Mouse (Mus musculus) left cerebral cortex, postnatal 10 days (tissue): Measurements from ENCODE around the gene Abcg2. TPM values are rescaled to one million over a fixed set of nuclear protein-coding genes. Genes with fewer than 3 reads are reported as not detected.
A peak's percentile ranks its signal among the peaks of the same experiment; 100 is the strongest.
"Not testable (repeated sequence)": the region's sequence is repeated elsewhere in the genome, so short reads cannot be mapped to it uniquely, and the experiment has no call there.

Experiments
- DNase-seq, 2 experiments: peaks; one replicate each; pipeline ENCODE4 v3.0.0; 2021 to 2022; ENCODE audit warnings: low spot score in 2 of 2, mixed read lengths in 1 of 2; ENCODE audit errors: extremely low spot score in 1 of 2
- intact Hi-C: fragments of 180-260 bp; cut with DNase I; formaldehyde crosslinking; loops from one replicate; pipeline ENCODE4 v1.15.1; 2025
- total RNA-seq, 2 experiments: library from RNA; stranded (reverse); gene quantifications; 2 replicates each; pipeline ENCODE4 v1.2.3; 2021

The Abcg2 gene
- 10 to 100 TPM; 27.0 to 28.6 TPM for total RNA-seq

DNA sequence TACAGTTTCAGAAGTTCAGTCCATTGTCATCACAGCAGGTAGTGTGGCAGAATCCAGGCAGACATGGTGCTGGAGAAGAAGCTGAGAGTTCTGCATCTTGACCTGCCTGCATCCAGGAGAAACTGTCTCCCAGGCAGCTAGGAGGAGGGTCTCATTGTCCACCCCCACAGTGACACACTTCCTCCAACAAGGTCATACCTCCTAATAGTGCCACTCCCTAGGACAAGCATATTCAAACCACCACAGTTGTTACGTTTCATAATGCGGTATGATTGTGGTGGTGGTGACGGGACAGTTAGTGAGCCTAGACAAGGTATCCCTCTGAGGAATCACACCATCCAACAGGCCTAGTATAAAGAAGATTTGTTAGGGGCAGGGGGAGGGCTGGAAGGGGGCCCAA is at the start of gene Abcg2:
Gene Abcg2 (plus strand): TSS at position 301 of the 400 bp plus-strand sequence.
- DNase-seq, intact Hi-C loops: not testable (repeated sequence)

DNA sequence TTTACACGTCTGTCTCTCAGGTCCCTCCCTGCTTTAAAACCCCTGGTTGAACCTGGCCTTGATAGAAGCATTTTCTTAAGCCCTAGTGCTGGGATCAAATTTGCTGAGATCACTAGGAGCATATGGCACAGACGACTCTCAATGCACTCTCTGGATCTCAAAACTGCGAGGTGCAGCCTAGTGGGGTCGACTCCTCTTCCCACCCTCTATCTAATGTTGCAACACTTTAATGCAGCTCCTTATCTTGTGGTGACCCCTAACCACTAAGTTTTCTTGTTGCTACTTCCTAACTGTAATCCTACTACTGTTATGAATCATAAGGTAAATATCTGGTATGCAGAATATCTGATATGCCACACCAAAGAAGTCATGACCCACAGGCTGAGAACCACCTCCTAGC is 44.1 kb upstream of the Abcg2 start:
- DNase-seq, intact Hi-C loops: not testable (repeated sequence)

DNA sequence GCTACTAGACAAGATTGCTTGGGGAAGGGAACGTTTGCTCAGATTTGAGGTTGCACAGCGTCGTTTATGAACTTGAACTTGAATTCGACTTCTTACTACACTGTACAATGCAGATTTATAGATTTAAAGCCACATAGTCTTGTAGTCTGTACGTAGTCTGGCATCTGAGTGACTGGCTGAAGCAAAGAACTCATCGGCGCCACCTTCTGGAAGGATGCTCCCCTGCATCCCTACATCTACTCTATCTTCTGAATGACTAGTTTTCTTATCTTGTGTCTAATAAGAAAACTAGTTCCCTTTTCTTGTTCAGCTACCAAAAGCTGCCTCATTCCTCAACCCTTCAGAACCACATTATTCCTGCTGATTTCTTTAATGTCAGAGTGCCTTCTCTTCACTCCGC is 41.5 kb upstream of the Abcg2 start:
- DNase-seq = peak in 1 of 2 experiments; percentile 45

DNA sequence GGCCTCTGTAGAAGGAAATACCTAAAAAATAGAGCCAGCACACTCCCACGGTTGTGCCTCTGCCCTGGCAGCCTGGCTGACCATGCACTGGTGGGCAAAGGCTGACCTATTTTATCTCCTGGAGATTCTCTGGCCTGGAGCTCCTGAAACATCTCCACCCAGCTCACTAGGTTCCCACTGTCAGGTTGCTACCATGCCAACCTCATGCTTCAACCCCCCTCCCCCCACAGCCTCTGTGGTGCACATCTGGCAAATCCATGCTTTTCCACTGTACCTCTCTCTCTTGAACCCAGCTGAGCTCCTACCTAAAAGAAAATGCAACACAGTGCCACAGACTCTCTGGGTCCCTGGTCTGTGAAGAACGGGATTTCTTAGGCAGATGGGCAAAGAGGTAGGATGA is 39.4 kb upstream of the Abcg2 start:
- intact Hi-C loops = loop anchor here (5.0 kb wide), 1 partner anchor 227 kb away; no protein-coding TSS in a partner anchor
- DNase-seq = peak in 1 of 2 experiments; percentile 34

More for the DNA sequence above, 41.5 kb upstream of the Abcg2 start:
- intact Hi-C loops = not testable (repeated sequence)

DNA sequence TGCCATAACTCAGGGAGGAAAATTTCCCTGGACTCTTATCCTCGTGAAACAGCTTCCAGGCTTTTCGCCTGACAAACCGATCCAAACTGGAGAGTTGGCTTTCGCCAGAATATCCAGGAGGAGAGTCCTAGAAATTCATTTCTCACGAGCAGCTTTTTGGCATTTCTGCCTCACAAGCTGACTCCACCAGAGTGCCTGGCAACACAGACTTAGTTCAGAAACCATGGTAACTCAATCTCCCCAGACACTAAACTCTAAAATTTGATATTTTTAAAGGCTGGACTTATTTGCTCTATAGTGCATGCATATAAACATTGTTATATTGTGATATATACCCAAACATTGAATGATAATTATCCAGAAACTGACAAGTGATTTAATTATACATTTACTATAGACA is 38.3 kb upstream of the Abcg2 start:
- DNase-seq = not testable (repeated sequence)
- intact Hi-C loops = loop anchor here (5.0 kb wide), 1 partner anchor 226 kb away; no protein-coding TSS in a partner anchor

DNA sequence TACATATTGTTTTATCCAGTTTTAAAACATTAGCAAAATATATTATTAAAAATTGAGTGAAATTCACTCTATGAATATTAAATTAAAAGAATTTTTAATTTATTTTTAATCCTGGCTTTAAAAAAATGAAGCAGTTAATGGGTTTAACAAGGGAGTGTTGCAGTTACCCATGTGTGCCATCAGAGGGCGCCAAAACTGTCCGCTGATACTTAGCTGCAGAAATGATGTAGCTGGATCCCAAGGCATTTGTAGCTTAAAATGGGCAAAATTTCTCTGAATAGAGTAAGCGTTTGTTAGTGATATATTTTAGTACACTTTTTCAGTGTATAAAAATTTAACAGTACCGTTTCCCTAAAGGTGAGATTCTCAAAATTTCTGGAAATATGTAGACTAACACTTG is 37.5 kb upstream of the Abcg2 start:
- intact Hi-C loops = loop anchor here (5.0 kb wide), 1 partner anchor 225 kb away; no protein-coding TSS in a partner anchor
- DNase-seq = peak; percentile 68 to 70

DNA sequence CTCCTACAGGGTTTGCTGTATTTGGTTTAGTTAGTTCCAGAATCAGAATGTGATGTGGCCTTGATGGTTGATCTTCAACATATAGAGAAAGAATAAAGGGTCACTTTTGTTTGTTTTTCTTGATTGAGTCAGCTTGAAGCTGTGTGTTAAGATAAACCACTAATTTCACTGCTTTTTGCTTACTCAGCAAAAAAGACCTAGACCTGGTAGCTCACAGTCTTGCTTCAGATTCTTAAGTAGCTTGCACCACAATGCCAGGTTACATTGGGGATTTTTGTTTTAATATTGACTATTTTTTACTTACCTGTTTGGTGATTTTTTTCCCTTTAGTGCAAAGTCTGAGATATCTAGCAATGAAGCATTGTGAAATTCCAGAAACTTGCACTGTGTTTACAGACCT is 30.5 kb upstream of the Abcg2 start:
- DNase-seq, intact Hi-C loops: not testable (repeated sequence)

DNA sequence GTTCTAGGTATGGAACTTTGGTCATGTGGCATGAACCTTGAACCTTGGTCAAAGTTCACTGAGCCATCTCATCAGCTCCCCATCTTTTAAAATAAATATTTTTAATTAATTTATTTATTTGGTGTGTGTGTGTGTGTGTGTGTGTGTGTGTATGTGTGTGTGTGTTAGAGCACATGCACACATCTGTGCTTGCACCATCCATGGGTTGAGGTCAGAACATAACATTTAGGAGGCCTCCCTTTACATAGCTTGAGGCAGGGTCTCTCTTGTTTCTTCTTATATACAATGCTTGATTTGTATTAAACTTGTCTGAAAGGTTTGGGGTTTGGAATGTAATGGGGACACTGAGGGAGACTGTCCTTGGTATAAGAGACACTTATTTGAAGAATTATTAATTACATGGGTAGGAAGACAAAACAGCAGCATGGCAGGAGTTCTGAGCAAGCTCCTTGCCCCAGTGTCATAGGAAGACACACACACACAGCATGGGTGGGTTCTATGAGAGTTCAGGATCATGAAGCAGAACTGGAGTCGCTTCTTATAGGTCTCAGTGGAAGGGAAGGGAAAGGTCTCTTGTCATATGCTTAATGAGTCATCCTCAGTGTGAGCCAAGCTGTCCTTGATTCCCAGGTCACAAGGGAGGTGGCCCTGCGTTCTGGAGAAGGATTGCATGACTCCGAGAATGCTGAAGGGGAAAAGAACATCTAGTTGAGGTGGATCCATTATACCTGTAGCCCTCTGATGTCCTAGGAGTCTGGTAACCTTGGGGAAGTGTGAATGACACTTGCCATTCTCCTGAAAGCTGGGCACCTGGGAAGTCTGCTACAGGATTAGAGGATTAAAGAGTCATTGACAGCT is 9.9 kb downstream of the Abcg2 start:
- intact Hi-C loops, DNase-seq: not testable (repeated sequence)

DNA sequence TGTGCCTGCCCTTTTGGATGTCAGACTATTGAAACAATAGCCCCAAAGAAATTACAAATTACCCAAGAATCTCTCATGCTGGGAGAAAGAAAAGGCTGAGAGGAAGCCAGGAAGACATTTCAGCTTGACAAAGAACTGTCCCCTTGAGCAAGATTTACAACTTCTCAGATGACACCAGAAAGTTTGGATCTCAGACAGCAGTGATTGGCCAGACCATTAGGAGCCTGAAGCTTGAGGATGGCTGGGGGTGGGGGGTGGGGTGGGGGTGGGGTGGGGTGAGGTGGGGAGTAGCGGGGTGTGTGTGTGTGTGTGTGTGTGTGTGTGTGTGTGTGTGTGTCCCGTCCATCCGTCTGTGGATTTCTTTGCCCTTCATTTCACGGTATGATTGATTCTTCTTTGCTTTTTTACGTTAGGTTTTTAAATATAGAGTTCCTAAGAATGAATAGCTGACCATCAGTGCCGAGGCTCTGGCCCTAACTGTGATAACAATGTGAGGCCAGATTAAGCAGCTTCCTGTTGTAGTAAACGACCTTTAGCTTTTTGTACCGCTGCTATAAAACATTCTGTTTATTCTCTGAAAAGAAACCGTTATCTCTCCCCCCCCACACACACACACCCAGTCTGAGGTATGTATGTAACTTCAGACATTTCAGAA is 11.4 kb downstream of the Abcg2 start:
- DNase-seq, intact Hi-C loops: not testable (repeated sequence)

DNA sequence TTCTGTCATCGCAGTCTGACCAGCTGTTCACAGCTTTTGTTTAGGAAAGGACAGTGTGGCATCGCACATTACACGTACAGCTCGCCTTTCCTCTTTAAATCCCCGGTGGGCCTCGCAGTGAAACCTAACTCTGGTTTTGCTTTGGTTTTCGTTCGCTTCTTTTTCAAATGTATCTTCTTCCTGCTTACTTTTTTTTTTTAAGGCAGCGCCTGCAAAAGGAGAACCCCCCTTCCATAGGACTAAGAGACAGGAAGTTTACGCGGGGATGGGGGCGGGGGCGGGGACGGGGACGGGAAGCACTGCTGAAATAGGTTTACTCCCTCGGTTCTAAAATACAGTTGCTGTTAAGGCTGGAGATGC is 12.0 kb downstream of the Abcg2 start:
- intact Hi-C loops = no loop called here

DNA sequence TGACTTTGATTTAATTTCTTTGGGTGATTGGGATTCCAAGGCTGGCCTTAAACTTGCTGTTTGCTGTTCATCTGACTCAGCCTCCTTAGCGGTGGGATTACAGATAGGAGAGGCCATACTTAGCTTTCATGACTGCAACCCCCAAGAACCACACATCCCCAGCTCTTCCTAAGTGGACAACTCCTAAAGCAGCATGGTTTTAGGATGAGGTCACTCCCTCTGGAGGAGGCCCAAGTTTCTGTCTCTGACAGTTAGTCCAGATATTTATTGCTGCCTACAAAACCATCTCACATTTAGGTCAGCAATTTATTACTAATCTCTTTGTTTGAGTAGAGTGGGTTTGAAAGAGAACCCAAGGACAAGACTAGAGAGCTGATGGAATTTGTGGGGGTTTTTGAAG is 17.8 kb downstream of the Abcg2 start:
- DNase-seq = not testable (repeated sequence)
- intact Hi-C loops = loop anchor here (2.0 kb wide), 1 partner anchor 169 kb away; no protein-coding TSS in a partner anchor

More for the DNA sequence above, 12.0 kb downstream of the Abcg2 start:
- DNase-seq = peak; percentile 10 to 31

DNA sequence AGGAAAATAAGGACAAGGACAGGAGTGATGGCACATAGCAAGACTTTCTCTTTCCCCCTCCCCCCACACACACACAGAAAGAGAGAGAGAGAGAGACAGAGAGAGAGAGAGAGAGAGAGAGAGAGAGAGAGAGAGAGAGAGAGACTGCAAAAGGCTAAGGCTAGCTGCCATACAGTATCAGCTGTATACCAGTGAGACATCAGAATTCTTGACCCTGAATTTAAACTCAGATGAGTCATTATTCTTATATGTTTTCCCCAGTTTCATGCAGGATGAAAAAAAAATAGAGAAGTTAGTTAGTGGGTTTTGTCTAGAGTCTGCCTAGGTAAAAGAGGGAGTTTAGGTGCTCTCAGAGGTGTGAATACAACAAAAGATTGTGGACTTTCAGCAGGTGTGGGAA is 18.7 kb downstream of the Abcg2 start:
- DNase-seq = not testable (repeated sequence)
- intact Hi-C loops = loop anchor here (2.0 kb wide), 1 partner anchor 168 kb away; no protein-coding TSS in a partner anchor

DNA sequence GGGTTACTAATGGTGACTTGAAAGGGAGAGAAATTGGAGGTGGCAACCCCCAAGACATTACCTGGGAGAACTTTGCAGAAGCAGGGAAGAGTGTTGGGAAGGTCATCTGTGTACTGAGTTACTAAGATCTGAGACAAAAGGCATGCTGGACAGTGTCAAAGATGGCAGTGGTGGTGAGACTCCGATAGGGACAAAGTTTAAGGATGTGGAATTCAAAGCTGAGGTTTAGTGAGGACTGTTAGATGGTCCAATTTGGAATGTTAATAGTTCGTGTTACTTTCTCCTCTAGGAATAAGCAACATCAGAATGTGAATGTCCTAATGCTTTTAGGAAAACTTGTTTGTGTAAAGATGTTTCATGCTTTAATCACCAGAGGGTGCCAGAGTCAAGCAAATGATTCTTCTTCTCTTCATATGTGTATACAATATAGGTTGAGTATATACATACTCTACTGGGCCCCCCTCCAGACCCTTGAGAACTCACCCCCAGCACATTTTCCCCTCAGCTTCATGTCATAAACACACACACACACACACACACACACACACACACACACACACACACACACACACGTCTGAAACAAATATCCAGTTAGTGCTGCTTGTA is 19.3 kb downstream of the Abcg2 start:
- DNase-seq = peak in 1 of 2 experiments; percentile 52
- intact Hi-C loops = loop anchor here (2.0 kb wide), 1 partner anchor 167 kb away; no protein-coding TSS in a partner anchor

DNA sequence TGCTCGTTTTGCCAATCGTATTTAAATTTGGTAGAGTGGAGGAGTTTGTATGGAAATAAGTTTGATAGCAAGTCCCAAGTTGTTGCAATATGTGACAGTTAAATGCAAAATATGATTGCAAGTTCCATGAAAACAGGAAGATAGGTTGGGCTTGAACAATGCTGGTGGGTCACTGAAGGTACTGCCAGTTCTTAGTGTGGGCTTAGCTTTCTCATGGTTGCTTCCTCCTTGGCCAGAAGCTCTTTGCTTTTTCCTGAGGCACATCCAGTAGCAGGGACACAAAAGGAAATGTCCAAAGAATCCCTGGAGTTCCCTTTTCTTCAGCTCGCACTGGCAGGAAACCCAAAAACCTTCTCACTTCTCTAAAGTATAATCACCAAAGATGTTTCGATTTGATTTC is 22.3 kb downstream of the Abcg2 start:
- intact Hi-C loops = loop anchor here (5.0 kb wide), 1 partner anchor 576 kb away; no protein-coding TSS in a partner anchor
- DNase-seq = no peak

DNA sequence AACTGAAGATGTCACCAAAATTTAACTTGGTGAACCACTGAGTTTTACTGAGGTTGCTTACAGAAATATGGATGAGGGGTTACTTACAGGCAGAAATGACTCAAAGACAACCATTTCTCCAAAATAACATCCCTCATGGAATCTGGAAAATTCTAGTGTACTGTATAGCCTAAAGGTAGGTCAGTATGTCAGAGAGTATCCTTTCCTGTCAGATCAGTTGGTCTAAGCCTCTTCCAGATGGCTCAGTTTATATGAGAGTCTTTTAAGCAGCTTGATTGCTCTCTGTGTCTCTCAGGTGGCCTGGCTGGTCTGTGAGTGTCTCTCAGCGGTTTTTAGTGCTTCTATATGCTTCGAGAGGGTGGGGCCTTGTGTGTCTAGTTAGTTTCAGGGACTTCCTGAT is 24.1 kb downstream of the Abcg2 start:
- no peak for DNase-seq
- intact Hi-C loops = loop anchor here (5.0 kb wide), 1 partner anchor 574 kb away; no protein-coding TSS in a partner anchor

DNA sequence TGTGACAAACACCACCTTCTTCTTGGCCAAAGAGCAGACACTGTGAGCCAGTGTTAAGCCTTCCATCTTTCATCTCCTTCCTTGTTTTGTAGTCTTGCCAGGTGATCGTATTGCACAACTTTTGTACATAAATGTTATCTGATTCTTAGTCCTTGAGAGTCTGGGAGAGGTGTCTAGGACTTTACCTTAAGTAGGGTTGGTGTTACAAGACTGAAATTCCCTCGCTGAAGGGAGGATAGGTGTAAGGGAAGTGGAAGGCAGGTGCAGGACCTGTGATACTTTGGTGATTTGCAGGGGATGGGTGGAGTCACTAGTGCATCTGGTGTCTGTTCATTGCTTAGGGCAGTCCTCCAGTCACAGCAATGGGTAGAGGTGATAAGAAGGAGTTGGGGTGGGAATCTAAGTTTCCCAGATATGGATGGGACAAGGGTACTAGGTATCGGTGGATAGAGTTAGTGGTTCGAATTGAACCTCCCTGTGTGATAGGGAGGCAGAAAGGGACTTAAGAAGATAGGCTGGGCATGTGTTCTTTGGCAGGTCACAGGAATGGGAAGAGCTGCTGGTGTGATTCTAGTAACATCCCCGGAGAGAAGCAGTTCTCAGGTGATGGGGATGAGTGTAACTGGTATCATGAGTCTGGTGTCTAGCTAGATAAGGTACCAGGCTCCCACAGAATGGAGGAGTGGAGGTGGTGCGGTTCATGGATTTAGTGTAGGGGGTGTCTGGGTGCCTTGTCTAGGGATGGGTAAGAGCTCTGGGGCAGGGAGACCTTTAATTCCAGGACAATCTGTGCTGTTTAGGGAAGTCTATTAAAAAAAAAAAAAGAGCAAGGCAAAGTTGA is 25.8 kb downstream of the Abcg2 start:
- intact Hi-C loops = loop anchor here (5.0 kb wide), 1 partner anchor 572 kb away; no protein-coding TSS in a partner anchor

DNA sequence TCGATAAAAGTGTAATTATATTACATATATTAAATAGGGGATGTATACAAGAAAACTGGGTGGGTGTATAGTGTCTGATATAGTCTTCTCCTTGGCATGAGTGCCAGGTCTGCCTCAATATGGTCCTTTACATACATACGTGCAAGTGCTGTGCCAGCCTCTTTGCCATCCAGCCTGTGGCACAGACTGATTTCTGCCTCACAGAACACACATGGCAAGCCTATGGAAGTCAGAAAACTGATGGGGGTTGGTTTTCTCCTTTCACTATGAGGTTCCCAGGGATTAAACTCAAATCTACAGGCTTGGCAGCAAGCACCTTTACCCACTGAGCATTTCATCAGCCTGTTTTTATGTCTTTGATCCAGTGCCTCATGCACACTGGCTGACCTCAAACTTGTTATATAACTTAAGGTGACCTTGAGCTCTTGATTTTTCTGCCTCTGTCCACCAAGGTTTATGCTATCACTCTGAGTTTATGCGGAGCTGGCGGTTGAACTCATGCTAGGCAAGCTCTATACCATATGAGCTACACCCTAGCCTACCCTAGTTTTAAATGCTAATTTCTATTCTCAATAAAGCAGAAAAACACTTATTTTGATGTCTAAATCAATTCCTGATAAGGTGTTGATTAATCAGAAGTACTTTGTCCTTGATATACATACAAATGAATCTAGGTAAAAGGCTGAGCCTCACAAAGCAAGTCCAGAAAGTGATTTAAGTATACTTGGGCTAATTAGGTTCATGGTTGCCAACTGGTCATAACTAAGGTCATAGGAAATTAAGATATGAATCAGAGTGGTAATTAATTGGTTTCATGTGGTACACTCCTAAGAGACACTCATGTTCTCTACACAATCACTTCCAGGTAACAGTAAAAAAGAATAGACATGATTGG is 26.7 kb downstream of the Abcg2 start:
- intact Hi-C loops = no loop called here

More for the DNA sequence above, 25.8 kb downstream of the Abcg2 start:
- no peak for DNase-seq

More for the DNA sequence above, 26.7 kb downstream of the Abcg2 start:
- DNase-seq = no peak
